Mouse (Mus musculus) adrenal gland, postnatal 10 days (tissue): ENCODE measurements around the gene Gpsm2. TPM values are rescaled to one million over a fixed set of nuclear protein-coding genes. Genes with fewer than 3 reads are reported as not detected.
"Not testable (repeated sequence)": the region's sequence is repeated elsewhere in the genome, so short reads cannot be mapped to it uniquely, and the experiment has no call there.

Experiments
- DNase-seq: peaks from one replicate; pipeline ENCODE4 v3.0.0; 2021; ENCODE audit warnings: mixed read lengths
- total RNA-seq, 2 experiments: library from RNA; stranded (reverse); gene quantifications; 2 replicates each; pipeline ENCODE4 v1.2.3; 2021

Gpsm2 gene
- total RNA-seq, 2 experiments from 2014 or later, result 12.7 to 13.1 TPM

DNA sequence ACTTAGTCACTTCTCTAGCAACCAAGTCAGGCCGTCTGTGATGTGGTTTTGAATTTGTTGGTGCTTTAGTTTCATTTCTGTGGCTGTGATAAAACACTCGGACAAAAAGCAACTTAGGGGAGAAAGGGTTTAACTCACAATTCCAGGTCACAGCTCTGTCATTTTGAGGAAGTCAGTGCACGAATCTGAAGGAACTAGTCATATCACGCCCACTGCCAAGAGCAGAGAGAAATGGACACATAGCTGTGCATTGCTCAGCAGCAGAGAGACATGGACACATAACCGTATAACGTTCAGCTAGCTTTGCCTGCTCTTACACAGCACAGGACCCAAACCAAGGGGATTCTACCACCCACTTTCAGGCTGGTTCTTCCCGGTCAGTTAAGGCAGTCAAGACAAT is 4.3 kb upstream of the Gpsm2 start:
- DNase-seq, result no peak

GRCm38 (mm10) chr3:108721076-108721991 is 775 bp downstream of the Gpsm2 start:
- peak; percentile 59 for DNase-seq

DNA sequence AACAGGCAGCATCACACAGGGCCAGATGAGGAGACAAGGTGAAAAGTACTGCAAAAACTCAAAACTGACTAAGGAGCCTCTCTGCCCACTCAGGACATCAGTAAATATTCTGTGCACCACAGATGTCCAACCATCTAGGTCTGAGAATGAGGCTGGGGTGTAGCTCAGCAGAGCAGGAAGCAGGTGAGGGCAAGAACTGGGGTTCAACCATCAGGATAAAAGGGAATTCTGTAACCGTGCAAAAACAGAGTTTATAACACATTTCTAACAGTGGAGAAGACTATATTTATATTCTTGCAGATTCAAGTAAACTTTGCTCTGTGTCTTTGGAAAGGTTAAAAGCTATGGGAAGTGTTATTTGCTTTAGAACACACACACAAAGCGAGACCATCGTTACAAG is 2.3 kb downstream of the Gpsm2 start:
- DNase-seq, result no peak

- DNase-seq, result no peak
Observed at GRCm38 (mm10) chr3:108719357-108719756, 2.8 kb downstream of the Gpsm2 start.

DNA sequence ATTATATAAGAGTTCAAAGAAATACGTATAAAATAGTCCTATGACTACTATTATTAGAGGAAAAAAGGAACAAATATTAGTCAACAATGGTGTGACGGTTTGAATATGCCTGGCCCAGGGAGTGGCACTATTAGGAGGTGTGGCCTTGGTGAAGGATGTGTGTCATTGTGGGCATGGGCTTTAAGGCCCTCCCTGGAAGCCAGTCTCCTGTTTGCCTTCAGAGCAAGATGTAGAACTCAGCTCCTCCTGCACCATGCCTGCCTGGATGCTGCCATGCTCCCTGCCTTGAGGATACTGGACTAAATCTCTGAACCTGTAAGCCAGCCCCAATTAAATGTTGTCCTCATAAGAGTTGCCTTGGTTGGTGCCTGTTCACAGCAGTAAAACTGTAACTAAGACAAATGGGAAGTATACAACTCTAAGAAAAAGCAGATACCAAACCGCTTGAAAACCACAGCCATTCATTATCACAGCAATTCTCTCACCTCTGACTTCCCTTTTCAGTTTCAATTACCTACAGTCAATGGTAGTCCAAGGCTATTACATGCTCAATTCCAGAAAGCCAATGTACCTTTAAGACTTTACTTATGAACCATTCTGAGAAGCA is 4.1 kb downstream of the Gpsm2 start:
- no peak for DNase-seq

GRCm38 (mm10) chr3:108714837-108715236 is 7.3 kb downstream of the Gpsm2 start:
- DNase-seq, result peak; percentile 13

DNA sequence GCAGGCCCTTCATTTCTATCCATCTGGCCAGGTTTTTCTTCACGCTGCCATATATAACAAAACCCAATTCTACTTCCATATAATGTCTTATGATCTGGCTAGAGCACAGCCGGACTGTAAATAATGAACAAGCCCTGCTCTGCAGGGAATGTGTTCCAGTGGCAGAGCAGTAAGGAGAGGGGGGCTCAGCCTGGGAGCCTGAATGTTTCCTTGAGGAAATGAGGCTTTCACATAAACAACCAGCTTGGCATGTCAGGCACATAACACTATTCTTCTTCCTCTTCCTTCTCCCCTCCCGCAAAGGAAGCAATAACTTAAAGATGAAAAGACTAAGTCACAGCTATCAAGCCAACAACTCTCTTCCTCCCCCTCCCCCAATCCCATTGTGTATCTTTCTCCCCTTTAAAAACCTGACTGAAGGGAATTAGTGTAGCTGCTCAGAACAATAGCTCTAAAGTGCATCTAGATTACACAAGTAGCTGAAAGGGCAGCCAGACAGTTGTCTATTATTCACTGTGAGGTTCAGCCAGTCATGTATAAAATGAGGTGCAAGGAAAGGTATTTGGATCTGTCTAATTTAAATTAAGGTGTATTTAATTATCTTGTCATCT is 8.9 kb downstream of the Gpsm2 start:
- no peak for DNase-seq

DNA sequence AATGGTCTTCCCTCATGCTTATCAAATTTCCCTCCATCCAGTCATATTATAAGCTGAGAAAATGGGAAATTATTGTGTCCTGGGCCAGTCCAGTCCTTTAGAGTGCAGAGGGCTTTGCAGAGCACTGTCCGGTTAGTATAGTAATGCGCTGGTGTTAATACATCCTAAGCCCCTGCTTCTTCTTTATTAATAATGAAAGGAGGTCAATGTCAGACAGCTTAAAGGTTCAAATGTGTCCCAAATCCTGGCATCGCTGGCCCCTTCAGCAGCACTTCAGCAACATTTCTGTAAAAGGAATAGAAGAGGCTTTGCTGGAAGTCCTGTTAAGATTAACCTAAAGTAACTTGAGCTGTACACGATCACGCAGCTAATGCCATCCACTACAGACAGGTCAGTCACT is 10.8 kb downstream of the Gpsm2 start:
- no peak for DNase-seq

DNA sequence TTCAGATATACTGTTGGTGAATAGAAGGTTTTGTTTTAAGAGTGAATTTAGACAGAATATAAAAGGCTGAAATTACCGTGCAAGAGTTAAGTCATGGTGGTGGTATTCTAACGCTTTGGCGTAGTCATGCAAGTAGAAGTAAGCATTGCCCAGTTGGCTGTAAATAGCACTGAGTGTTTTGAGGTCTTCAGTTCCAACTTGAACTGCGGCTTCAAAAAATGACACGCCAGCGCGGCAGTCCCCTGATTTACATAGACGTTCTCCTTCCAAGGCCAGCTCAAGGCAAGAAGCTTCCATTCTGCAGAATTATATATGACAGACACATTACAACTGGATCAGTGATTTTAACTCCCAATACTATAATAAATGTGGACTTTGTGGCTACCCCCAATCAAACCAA is 19.3 kb downstream of the Gpsm2 start:
- DNase-seq, result no peak

GRCm38 (mm10) chr3:108701256-108701655 is 20.9 kb downstream of the Gpsm2 start:
- no peak for DNase-seq

DNA sequence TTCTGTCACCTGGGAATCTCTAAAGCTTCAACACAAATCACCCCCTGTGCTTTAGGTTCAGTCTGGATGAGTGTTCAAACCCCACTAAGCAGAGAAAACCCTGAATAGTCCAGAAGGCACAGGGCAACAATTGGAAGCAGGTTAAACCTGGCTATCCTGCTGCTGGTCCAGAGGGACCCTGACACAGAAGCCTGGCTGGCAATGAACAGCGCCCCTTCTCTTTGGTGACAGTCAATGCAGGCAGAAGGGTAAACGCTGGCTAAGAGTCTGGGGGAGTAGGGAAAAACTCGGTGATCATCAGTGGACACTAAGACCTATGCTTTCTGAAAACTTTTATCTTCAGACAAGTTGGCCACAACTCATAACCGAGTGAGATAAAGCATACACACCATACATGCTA is 22.3 kb downstream of the Gpsm2 start:
- DNase-seq, result no peak

DNA sequence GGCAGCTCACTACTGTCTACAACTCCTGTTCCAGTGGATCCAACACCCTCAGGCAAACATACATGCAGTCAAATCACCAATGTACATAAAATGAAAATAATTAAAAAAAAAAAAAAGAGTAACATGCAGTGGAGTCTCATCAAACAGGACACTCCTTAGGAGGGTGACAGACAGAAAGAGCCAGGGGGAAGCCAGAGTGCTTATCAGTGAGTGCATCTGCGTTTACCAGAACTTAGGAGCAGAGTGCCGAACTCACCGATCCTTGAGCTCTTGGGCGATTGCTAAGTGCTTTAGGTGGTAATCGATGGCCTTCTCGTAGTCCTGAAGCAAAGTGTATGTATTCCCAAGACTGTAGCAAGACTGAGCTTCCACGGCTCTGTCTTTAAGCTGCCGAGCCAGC is 23.4 kb downstream of the Gpsm2 start:
- no peak for DNase-seq

GRCm38 (mm10) chr3:108694321-108694720 is 27.8 kb downstream of the Gpsm2 start:
- no peak for DNase-seq

- DNase-seq, result peak; percentile 5
Observed at GRCm38 (mm10) chr3:108689979-108690378, 32.1 kb downstream of the Gpsm2 start.

- DNase-seq, result no peak
Observed at GRCm38 (mm10) chr3:108689446-108689845, 32.7 kb downstream of the Gpsm2 start.

GRCm38 (mm10) chr3:108689015-108689441 is 33.1 kb downstream of the Gpsm2 start:
- DNase-seq, result peak; percentile 8

GRCm38 (mm10) chr3:108685701-108686100 is 36.4 kb downstream of the Gpsm2 start:
- no peak for DNase-seq

- not testable (repeated sequence) for DNase-seq
Observed at GRCm38 (mm10) chr3:108683597-108683996, 38.5 kb downstream of the Gpsm2 start.

GRCm38 (mm10) chr3:108681004-108681403 is 41.1 kb downstream of the Gpsm2 start:
- DNase-seq, result no peak

GRCm38 (mm10) chr3:108676616-108677015 is 45.5 kb downstream of the Gpsm2 start:
- DNase-seq, result peak; percentile 58

GRCm38 (mm10) chr3:108660941-108661340 is 61.2 kb downstream of the Gpsm2 start:
- DNase-seq, result no peak

- no peak for DNase-seq
Observed at GRCm38 (mm10) chr3:108658612-108659011, 63.5 kb downstream of the Gpsm2 start.

DNA sequence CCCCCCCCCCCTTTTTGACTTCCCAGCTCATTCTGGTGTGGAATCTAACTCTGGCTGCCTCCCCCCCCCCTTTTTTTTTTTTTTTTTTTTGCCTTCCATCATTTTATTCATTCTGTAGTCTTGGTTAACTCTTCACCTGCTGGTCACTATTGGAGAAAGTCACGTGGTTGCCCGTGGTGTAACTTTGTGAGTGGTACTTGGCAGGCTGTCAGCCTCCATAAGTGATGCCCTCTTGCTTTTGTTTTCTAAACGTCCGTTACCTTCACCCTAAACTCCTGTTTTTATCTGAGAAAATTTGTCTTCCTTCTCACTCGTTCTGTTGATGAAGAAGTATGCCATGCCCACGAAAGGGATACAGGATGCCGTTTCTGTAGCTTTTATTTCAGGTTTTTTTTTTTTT is 66.6 kb downstream of the Gpsm2 start:
- DNase-seq, result no peak
